Mouse (Mus musculus): ENCODE measurements around the gene Serpinf2.

DNA sequence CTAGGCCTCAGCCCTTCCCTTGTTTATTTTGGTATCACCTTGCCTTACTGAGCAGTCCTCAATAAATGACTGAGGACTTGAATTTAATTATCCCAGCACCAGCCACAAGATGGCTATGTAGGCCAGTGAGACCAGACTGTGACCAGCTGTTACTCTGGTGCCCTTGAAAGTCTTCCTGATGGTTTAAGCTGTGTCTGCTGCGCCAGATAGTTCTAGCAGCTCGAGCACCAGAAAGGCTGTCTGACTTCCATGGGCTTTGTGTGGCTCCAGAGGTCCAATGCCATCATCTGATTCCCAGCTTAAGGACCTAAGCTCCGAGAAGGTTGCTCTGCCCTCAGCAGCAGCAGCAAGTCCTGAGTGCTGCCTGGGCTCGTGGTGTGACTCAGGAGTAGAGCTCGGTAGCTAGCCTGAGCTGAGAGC, 37.1 kb downstream of the Serpinf2 start:
- TF ChIP-seq POLR2A (IDR thresholded peaks at IDR 0.05; ENCODE audit: borderline replicate concordance, extremely low read depth, low read depth, low read length) (no peak), CTCF (IDR thresholded peaks at IDR 0.05; ENCODE audit: insufficient read depth, low read length) (peak; percentile 55)
